Mouse (Mus musculus) heart, embryonic 16.5 days (tissue): ENCODE results near the gene Ino80e. TPM values are rescaled to one million over a fixed set of nuclear protein-coding genes. Genes with fewer than 3 reads are reported as not detected.

Experiments used
- ATAC-seq: fragments of 200-750 bp; cut with Nextera tagmentation; replicated peaks from 2 replicates; pipeline ENCODE4 v1.8.0; 2017; ENCODE audit warnings: moderate number of reproducible peaks; ENCODE audit not compliant: insufficient read depth, low FRiP score; ENCODE audit errors: extremely low read depth
- H3K27ac ChIP-seq: fragments of 300-500 bp; sonication (generic); 2 replicates; pipeline ENCODE4 v1.5.1; 2014; ENCODE audit warnings: mild to moderate bottlenecking, low read length, control low read depth, moderate library complexity
- H3K27me3 ChIP-seq: fragments of 300-500 bp; sonication (generic); 2 replicates; pipeline ENCODE4 v1.6.1; 2014; ENCODE audit warnings: low read length, mixed read lengths; ENCODE audit not compliant: control insufficient read depth, insufficient read depth
- H3K36me3 ChIP-seq: fragments of 300-500 bp; sonication (generic); 2 replicates; pipeline ENCODE4 v1.6.1; 2014; ENCODE audit not compliant: control insufficient read depth, insufficient read depth
- H3K4me1 ChIP-seq: fragments of 300-500 bp; sonication (generic); 2 replicates; pipeline ENCODE4 v1.6.1; 2014; ENCODE audit warnings: low read length, mixed read lengths; ENCODE audit not compliant: control insufficient read depth, insufficient read depth
- H3K4me2 ChIP-seq: fragments of 300-500 bp; sonication (generic); 2 replicates; pipeline ENCODE4 v1.6.1; 2014; ENCODE audit warnings: low read depth, mild to moderate bottlenecking, control low read depth, low read length
- H3K4me3 ChIP-seq: fragments of 300-500 bp; sonication (generic); 2 replicates; pipeline ENCODE4 v1.5.1; 2014; ENCODE audit warnings: mild to moderate bottlenecking, control low read depth, low read length
- H3K9ac ChIP-seq: fragments of 300-500 bp; sonication (generic); 2 replicates; pipeline ENCODE4 v1.6.1; 2014; ENCODE audit warnings: low read length, control low read depth
- H3K9me3 ChIP-seq: fragments of 300-500 bp; sonication (generic); replicated peaks from 2 replicates; pipeline ENCODE4 v1.6.1; 2016; ENCODE audit warnings: low read length; ENCODE audit not compliant: control insufficient read depth
- WGBS: fragments of 180-500 bp; shearing (Covaris S2); extraction: QIAGEN DNeasy Blood & Tissue Kit; methylation state at CpG from one replicate; pipeline ENCODE4 v1.1.7; 2014; 5-methylcytosine and 5-hydroxymethylcytosine counted together
- polyA plus RNA-seq: library from polyadenylated mRNA; unstranded; fragments of >200 nt; fragmentation: Nextera tagmentation; extraction: Ambion mirVana; gene quantifications from 2 replicates; pipeline ENCODE4 v1.2.1, GENCODE M21; 2015

The Ino80e gene
- polyA plus RNA-seq, 1 experiment from 2014 or later, result 50.5 TPM

DNA sequence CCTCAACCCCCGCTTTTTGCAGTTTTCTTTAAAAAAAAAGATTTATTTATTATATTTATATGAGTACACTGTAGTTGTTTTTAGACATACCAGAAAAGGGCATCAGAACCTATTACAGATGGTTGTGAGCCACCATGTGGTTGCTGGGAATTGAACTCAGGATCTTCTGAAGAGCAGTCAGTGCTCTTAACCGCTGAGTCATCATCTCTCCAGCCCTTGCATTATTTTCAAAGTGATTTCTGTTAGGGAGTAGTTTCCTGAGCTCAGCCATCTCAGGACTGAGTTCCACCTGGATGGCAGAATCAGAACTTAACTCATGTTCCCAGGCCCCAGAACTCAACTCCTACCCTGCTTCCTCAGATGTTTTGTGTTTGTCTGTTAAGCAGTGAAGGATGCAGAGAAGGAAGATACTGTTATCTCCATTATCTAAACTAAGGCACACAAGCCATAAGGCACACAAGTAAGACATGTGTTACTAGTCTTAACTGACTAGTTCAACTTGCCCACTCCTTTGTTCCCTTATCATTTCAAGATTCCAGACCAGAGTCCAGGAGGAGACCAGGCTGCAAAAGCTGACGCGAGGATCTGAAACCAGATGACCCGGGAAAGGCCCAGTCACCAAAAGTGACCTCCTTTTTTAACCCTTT lies 52.3 kb downstream of the Ino80e start:
- no peak overlapping the region for H3K4me3 ChIP-seq

DNA sequence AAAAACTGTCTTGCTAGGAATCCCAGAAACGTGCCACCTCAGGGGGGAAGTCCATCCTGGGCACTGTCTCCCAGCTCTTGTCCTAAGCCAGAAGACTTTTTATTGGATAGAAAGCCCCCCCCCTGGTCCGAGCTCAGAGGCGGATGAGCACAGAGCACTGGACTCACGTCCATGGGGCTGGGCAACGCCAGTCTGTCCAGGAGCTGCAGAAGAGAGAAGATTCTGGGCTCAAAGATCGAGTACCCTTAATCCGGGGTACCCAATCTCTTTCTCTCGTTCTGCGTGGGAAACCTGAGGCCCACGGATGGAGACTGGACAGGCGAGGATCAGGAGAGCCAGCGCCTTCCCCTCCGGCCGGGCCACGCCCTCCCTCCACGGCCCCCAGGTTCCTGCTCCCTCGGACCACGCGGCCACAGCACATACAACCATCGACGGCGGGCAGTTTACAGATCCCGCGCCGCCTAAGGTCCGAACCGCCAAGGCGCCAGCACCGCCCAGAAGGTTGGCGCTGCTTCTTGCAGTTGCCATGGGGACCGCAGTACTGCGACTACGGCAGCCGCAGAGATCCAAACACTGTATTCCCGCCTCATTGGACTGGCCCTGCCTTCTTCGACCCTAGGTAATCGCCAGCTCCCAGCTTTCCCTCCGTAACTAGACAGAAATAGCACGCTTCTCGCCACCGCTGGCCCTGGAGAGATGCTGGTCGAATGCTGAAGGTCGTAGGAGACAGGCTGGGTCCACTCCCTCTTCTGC lies 53.3 kb downstream of the Ino80e start:
- peaks cover 15% of the 10 kb centered on the region for H3K4me1 ChIP-seq
- ATAC-seq, result peak; percentile 92
- WGBS, result under 1% methylated on average over 43 of the region's 43 CpGs
- H3K9me3 ChIP-seq, result no peaks in the 10 kb centered on the region
- no peaks in the 10 kb centered on the region for H3K36me3 ChIP-seq
- peak overlapping the region; percentile 66 for H3K4me2 ChIP-seq
- H3K4me3 ChIP-seq, result peak overlapping the region; percentile 63
- H3K27ac ChIP-seq, result peak overlapping the region; percentile 90
- H3K9ac ChIP-seq, result peak overlapping the region; percentile 68
- no peaks in the 10 kb centered on the region for H3K27me3 ChIP-seq

More for the DNA sequence above, 52.3 kb downstream of the Ino80e start:
- Histone ChIP-seq H3K9ac (peak overlapping the region; percentile 68), H3K27me3 (no peaks in the 10 kb centered on the region), H3K9me3 (no peaks in the 10 kb centered on the region), H3K4me2 (peak overlapping the region; percentile 66; the same call in 1 of the 2 replicates), H3K27ac (peak overlapping the region; percentile 90), H3K36me3 (no peaks in the 10 kb centered on the region), H3K4me1 (peaks cover 15% of the 10 kb centered on the region)
- ATAC-seq, result no peak
- WGBS, result 54% methylated on average over 5 of the region's 5 CpGs

DNA sequence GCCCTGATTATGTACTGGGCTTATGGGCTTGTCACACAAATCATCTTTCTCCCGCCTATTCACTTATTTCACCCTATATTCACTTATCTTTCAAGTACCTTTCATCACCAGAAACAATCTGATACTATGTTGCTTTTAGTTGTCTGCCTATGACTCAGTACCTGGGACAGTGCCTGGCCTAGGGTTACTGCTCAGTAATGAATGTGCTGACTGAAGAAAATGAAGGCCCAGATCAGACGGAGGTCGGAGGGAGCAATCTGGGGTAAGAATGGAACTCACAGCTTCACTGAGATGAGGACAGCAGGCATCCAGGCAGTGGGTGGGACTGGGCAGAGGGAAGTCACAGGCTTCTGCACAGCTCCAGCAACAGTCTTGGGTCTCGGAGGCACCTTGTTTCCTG lies 54.8 kb downstream of the Ino80e start:
- Histone ChIP-seq H3K4me1 (peaks cover 15% of the 10 kb centered on the region), H3K27me3 (no peaks in the 10 kb centered on the region), H3K4me2 (peak overlapping the region; percentile 66), H3K9ac (peak overlapping the region; percentile 68), H3K27ac (no peak overlapping the region), H3K4me3 (peak overlapping the region; percentile 63; the same call in 1 of the 2 replicates), H3K9me3 (no peaks in the 10 kb centered on the region), H3K36me3 (no peaks in the 10 kb centered on the region)
- WGBS, result 52% methylated on average over 4 of the region's 4 CpGs
- no peak for ATAC-seq

DNA sequence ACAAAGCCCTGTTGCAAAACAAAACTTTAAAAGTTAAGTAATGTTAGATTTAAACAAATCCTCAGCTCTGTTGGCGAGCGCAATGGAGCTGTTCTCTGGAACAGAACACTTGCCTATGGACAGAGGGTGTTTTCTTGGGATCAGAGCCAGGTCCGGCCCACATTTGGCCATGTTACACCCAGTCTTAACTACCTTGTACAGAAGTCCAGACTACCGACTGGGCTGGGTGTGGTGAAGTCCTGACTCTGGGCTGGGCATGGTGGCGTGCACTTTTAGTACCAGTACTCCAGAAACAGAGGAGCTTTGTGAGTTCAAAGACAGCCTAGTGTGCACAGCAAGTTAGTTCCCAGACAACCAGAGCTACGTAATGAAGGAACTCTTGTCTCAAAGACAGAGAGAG lies 55.2 kb downstream of the Ino80e start:
- H3K4me2 ChIP-seq, result no peak overlapping the region
- H3K4me1 ChIP-seq, result peaks cover 15% of the 10 kb centered on the region
- H3K4me3 ChIP-seq, result no peak overlapping the region
- no peaks in the 10 kb centered on the region for H3K36me3 ChIP-seq
- no peak for ATAC-seq
- no peak overlapping the region for H3K9ac ChIP-seq
- no peaks in the 10 kb centered on the region for H3K9me3 ChIP-seq
- no peak overlapping the region for H3K27ac ChIP-seq
- H3K27me3 ChIP-seq, result no peaks in the 10 kb centered on the region
- 67% methylated on average over 6 of the region's 6 CpGs for WGBS

DNA sequence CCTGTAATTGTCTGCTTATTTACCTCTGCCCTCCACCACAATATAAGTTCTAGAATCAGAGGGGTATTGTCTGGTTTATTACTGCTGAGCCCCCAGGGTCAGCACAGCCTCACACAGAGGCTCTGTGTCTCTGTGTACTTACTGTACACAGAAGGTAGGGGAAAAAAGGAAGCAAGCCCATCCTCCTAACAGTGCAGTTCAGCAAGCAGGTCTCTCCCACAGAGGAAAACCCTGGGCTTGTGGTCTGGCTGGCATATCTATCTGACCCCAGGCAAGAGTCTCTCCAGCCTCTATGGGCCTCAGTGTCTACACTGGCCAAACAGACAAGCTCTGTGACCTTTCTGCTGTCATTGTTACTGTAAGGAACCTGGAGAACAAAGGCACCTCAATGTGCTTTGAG lies 58.4 kb downstream of the Ino80e start:
- Histone ChIP-seq H3K36me3 (no peaks in the 10 kb centered on the region), H3K4me3 (no peak overlapping the region), H3K27me3 (no peaks in the 10 kb centered on the region), H3K4me2 (no peak overlapping the region), H3K4me1 (peaks cover 23% of the 10 kb centered on the region), H3K9me3 (no peaks in the 10 kb centered on the region), H3K27ac (no peak overlapping the region), H3K9ac (no peak overlapping the region)
- no peak for ATAC-seq

DNA sequence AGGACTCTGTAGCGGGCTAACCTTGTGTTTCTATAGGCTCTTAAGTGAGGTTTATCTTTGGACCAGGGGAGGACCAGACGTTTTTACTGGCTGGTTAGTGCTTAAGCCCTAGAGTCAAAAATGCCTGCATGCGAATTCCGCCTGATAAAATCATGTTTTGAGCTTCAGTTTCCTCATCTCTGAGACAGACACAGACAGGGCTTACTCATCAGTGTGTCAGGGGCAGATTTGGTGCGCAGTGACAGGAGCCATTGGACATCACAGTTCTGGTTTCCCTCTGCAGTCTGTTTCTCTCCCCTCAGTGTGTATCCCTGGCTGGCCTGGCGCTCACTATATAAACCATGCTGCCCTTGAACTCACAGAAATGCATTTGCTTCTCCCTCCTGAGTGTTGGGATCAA lies 59.0 kb downstream of the Ino80e start:
- H3K4me3 ChIP-seq, result no peak overlapping the region
- H3K27ac ChIP-seq, result no peak overlapping the region
- H3K9me3 ChIP-seq, result no peaks in the 10 kb centered on the region
- H3K4me2 ChIP-seq, result no peak overlapping the region
- 82% methylated on average over 6 of the region's 6 CpGs for WGBS
- H3K27me3 ChIP-seq, result no peaks in the 10 kb centered on the region
- H3K36me3 ChIP-seq, result no peaks in the 10 kb centered on the region
- no peak overlapping the region for H3K9ac ChIP-seq
- no peak for ATAC-seq
- peaks cover 18% of the 10 kb centered on the region for H3K4me1 ChIP-seq

DNA sequence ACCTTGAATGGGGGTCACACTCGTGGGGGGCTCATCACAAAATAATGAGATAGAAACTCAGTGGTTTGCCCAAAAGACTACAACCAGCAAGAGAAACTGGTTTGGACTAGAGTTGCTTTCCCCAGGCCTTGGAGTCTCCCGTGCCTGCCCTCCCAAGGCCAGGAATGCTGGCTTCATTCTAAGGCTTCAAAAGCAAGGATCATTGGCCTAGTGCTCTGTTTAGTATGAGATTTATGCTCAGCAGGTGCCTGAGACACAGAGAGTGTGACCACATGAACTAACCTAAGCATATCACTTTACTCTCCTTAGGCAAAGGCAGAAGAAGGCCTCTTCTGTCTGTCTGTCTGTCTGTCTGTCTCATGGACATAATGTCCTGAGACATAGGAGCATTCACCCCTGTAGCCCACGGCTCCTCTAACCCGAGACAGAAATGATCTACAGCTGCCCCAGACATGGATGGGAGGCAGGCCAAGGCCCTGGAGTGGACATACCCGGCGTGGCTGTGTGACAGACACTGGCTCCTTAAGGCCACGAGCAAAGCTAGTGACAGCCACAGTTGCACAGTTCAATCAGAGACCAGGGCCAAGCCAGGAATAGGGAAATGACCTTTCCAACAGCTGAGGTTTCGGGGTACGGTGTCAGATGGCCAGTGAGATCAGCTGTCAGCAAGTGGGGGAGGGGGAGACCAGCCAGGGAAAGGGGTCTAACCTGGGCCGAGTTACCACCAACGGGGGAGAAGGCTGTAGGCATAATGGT lies 59.9 kb downstream of the Ino80e start:
- Histone ChIP-seq H3K9ac (no peak overlapping the region), H3K9me3 (no peaks in the 10 kb centered on the region), H3K4me3 (no peak overlapping the region), H3K4me1 (peaks cover 17% of the 10 kb centered on the region), H3K27ac (no peak overlapping the region), H3K4me2 (no peak overlapping the region), H3K27me3 (no peaks in the 10 kb centered on the region), H3K36me3 (no peaks in the 10 kb centered on the region; the same call in 1 of the 2 replicates)
- ATAC-seq, result no peak
- WGBS, result 80% methylated on average over 11 of the region's 11 CpGs

DNA sequence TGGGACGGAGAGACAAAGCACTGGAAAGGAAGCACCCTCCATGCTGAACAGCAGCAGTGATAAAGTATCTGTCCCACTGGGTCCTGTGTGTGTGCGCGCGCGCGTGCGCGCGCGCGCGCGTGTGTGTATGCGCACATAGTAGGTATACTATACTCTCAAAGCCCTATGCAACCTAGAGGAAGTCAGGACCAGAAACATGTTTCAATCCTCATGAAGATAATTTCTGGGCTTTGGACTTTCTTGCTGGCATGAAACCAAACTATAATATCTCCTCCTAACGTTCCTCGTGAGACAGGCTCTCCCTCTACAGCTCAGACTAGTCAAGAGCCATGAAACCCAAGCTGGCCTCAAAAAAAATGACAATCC lies 61.1 kb downstream of the Ino80e start:
- no peak overlapping the region for H3K27ac ChIP-seq

More for the DNA sequence above, 61.1 kb downstream of the Ino80e start:
- Histone ChIP-seq H3K4me2 (no peak overlapping the region), H3K9me3 (no peaks in the 10 kb centered on the region), H3K9ac (no peak overlapping the region), H3K27me3 (no peaks in the 10 kb centered on the region), H3K4me1 (peaks cover 26% of the 10 kb centered on the region), H3K36me3 (peaks cover 13% of the 10 kb centered on the region), H3K4me3 (no peak overlapping the region)
- ATAC-seq, result no peak
- WGBS, result 83% methylated on average over 16 of the region's 16 CpGs
